Mouse (Mus musculus): Measurements from ENCODE around the gene Mia3.
"Not testable (repeated sequence)": the region's sequence is repeated elsewhere in the genome, so short reads cannot be mapped to it uniquely, and the experiment has no call there.

The Mia3 gene

GRCm38 (mm10) chr1:183369427-183370014 is at the start of gene Mia3:
Gene Mia3 (minus strand): TSS chr1:183369553.
- peak; percentile 96 for DNase-seq

GRCm38 (mm10) chr1:183417873-183418272 is 48.5 kb upstream of the Mia3 start, which contains the start of gene Hhipl2:
Gene Hhipl2 (plus strand): TSS chr1:183418215.
- no peak for DNase-seq

GRCm38 (mm10) chr1:183414081-183414727 is 44.9 kb upstream of the Mia3 start:
- no peak for DNase-seq

GRCm38 (mm10) chr1:183403396-183403795 is 34.0 kb upstream of the Mia3 start:
- no peak for DNase-seq

GRCm38 (mm10) chr1:183388426-183389406 is 19.4 kb upstream of the Mia3 start, which contains the start of gene Taf1a:
Gene Taf1a (plus strand): TSS chr1:183388981.
- DNase-seq, result peak; percentile 93

- DNase-seq, result not testable (repeated sequence)
Measured at GRCm38 (mm10) chr1:183387421-183387820, 18.1 kb upstream of the Mia3 start.

GRCm38 (mm10) chr1:183382621-183383020 is 13.3 kb upstream of the Mia3 start:
- no peak for DNase-seq

- no peak for DNase-seq
Measured at GRCm38 (mm10) chr1:183381816-183382215, 12.5 kb upstream of the Mia3 start.

- not testable (repeated sequence) for DNase-seq
Measured at GRCm38 (mm10) chr1:183379376-183379775, 10.0 kb upstream of the Mia3 start.

- peak; percentile 19 for DNase-seq
Measured at GRCm38 (mm10) chr1:183378321-183378941, 9.1 kb upstream of the Mia3 start.

- DNase-seq, result no peak
Measured at GRCm38 (mm10) chr1:183377045-183377444, 7.7 kb upstream of the Mia3 start.

GRCm38 (mm10) chr1:183374728-183375127 is 5.4 kb upstream of the Mia3 start:
- DNase-seq, result no peak

- peak; percentile 16 for DNase-seq
Measured at GRCm38 (mm10) chr1:183368601-183369400, 552 bp downstream of the Mia3 start.

GRCm38 (mm10) chr1:183366361-183366760 is 3.0 kb downstream of the Mia3 start:
- DNase-seq, result no peak

- DNase-seq, result no peak
Measured at GRCm38 (mm10) chr1:183363577-183363867, 5.8 kb downstream of the Mia3 start.

- no peak for DNase-seq
Measured at GRCm38 (mm10) chr1:183362729-183363576, 6.4 kb downstream of the Mia3 start.

- no peak for DNase-seq
Measured at GRCm38 (mm10) chr1:183362301-183362700, 7.1 kb downstream of the Mia3 start.

- no peak for DNase-seq
Measured at GRCm38 (mm10) chr1:183358901-183359300, 10.5 kb downstream of the Mia3 start.

GRCm38 (mm10) chr1:183349840-183350239 is 19.5 kb downstream of the Mia3 start:
- DNase-seq, result peak; percentile 65

GRCm38 (mm10) chr1:183345817-183346195 is 23.5 kb downstream of the Mia3 start:
- DNase-seq, result no peak

All from kidney, postnatal 14 days (tissue).